Mouse (Mus musculus) lung, embryonic 15.5 days (tissue): Measurements from ENCODE around the gene Slc35a3. TPM values are rescaled to one million over a fixed set of nuclear protein-coding genes. Genes with fewer than 3 reads are reported as not detected.

Source experiments
- ATAC-seq: fragments of 200-750 bp; cut with Nextera tagmentation; 2 replicates; pipeline ENCODE4 v1.8.0; 2017; ENCODE audit warnings: moderate number of reproducible peaks, borderline replicate concordance; ENCODE audit not compliant: low FRiP score, low TSS enrichment; ENCODE audit errors: extremely low read depth
- H3K27ac ChIP-seq: fragments of 300-500 bp; sonication (generic); 2 replicates; pipeline ENCODE4 v1.5.1; 2015; ENCODE audit warnings: moderate library complexity, mild to moderate bottlenecking, inconsistent platforms
- H3K27me3 ChIP-seq: fragments of 300-500 bp; sonication (generic); 2 replicates; pipeline ENCODE4 v1.6.1; 2015; ENCODE audit warnings: inconsistent platforms
- H3K36me3 ChIP-seq: fragments of 300-500 bp; sonication (generic); 2 replicates; pipeline ENCODE4 v1.6.1; 2015; ENCODE audit warnings: inconsistent platforms
- H3K4me1 ChIP-seq: fragments of 300-500 bp; sonication (generic); 2 replicates; pipeline ENCODE4 v1.6.1; 2015; ENCODE audit warnings: inconsistent platforms
- H3K4me2 ChIP-seq: fragments of 300-500 bp; sonication (generic); 2 replicates; pipeline ENCODE4 v1.6.1; 2015; ENCODE audit warnings: inconsistent platforms, mild to moderate bottlenecking, moderate library complexity
- H3K4me3 ChIP-seq: fragments of 300-500 bp; sonication (generic); 2 replicates; pipeline ENCODE4 v1.5.1; 2015; ENCODE audit warnings: mild to moderate bottlenecking, inconsistent platforms
- H3K9ac ChIP-seq: fragments of 300-500 bp; sonication (generic); 2 replicates; pipeline ENCODE4 v1.6.1; 2015; ENCODE audit warnings: inconsistent platforms
- H3K9me3 ChIP-seq: fragments of 300-500 bp; sonication (generic); 2 replicates; pipeline ENCODE4 v1.6.1; 2016; ENCODE audit warnings: inconsistent platforms
- WGBS: fragments of 180-500 bp; shearing (Covaris S2); methylation state at CpG from one replicate; pipeline ENCODE4 v1.1.7; 2015; 5-methylcytosine and 5-hydroxymethylcytosine counted together
- polyA plus RNA-seq: library from polyadenylated mRNA; unstranded; fragments of >200 nt; fragmentation: Nextera tagmentation; extraction: Ambion mirVana; gene quantifications from 2 replicates; pipeline ENCODE4 v1.2.1, GENCODE M21; 2015

Gene Slc35a3
- polyA plus RNA-seq, 1 experiment from 2014 or later = 13.3 TPM

DNA sequence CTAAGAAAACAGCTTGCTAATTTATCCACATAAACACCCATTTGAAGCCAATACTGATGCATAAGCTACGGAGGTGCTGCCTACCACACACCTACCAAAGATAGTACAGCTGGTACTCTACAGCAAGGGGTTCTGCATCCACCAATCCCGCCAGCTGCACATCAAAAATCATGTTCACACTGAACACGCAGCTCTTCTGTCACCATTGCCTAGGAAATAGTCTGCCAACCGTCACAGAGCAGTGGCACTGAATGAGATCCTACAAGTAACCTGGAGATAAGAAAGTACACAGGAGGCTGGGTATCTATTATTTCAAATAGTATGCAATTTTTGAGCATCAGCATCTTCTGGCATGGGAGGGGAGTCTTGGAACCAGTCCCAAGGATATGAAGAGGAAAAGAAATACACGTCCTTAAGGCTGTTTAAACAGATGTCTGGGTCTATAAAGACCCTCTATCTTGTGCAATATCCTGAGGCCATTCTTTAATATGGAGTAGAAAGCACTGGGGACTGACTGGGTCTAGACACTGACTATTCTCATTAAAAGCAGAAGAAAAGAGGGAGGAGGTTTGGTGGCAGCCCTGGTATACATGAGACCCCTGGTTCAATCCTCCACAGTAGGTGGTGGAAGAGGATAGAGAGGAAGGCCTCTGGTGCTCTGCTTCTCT lies 59.2 kb downstream of the Slc35a3 start:
- peaks cover 25% of the 10 kb centered on the region; the same call in 1 of the 2 replicates for H3K4me1 ChIP-seq
- H3K27me3 ChIP-seq = no peaks in the 10 kb centered on the region
- no peaks in the 10 kb centered on the region for H3K9me3 ChIP-seq
- H3K9ac ChIP-seq = no peak overlapping the region
- no peak overlapping the region for H3K4me2 ChIP-seq
- 54% methylated on average over 5 of the region's 5 CpGs for WGBS
- no peak for ATAC-seq
- H3K36me3 ChIP-seq = peaks cover 12% of the 10 kb centered on the region; the same call in 1 of the 2 replicates
- H3K27ac ChIP-seq = no peak overlapping the region
- H3K4me3 ChIP-seq = no peak overlapping the region

DNA sequence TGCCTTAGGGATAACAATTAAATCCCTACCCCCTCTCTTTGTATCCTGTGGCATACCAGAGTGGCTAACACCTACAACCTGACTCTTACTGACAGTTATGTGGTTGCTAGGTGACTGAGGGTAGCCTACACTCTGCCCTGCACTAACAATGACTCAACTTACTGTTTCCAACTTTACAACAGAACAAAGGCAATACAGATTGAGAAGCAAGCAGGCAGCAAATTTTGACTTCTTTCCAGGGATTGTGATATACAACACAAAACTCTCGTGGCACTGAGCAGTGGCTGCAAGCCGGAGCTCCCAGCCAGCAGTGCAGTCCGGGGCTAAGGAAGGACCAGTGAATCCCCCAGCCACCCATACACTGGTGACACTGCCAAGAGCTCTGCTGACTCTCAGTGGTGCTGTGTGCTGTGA lies 60.6 kb downstream of the Slc35a3 start:
- Histone ChIP-seq H3K4me3 (no peak overlapping the region), H3K4me1 (peaks cover 15% of the 10 kb centered on the region; the same call in 1 of the 2 replicates), H3K9me3 (no peaks in the 10 kb centered on the region), H3K36me3 (peaks cover 19% of the 10 kb centered on the region; the same call in 1 of the 2 replicates), H3K27ac (no peak overlapping the region), H3K9ac (no peak overlapping the region), H3K27me3 (no peaks in the 10 kb centered on the region), H3K4me2 (no peak overlapping the region)
- no peak for ATAC-seq
- 48% methylated on average over 3 of the region's 3 CpGs for WGBS

DNA sequence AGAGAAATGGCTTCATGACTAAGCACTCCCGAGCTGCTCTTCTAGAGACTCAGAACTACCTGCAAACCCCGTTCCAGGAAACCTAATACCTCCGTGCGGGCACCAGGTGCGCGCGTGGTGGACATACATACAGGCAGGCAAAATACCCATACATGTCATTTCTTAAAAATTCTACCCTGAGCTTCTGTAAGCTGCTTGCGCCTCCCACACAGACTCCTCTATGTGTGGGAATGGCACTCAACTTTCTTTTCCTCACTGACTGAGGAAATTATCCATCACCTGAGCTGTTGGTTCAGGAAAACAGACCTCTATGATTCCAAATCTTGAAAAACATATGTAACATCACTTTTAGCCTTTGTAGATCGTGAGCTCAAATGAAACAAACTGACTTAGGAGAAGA lies 61.9 kb downstream of the Slc35a3 start:
- peaks cover 31% of the 10 kb centered on the region for H3K36me3 ChIP-seq

DNA sequence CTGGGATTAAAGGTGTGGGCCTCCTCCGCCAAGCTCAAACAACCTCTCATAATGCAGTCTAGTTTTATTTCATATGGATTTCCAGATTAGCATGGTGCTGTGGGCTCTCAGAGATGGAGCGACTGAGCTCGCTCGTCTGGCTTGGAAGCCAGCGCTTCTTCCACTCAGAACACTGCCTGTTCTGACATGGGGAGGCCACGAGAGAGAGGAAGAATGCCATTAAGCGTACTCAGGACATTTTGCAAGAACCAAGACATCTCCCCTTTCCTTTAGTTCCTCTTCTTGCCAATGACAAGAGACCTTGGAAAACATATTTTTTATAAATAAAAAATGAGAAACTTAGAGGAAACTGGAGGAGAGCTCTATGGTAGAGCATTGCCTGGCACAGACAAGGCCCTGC lies 63.8 kb downstream of the Slc35a3 start:
- H3K27me3 ChIP-seq = no peaks in the 10 kb centered on the region
- H3K4me2 ChIP-seq = no peak overlapping the region
- H3K4me1 ChIP-seq = peaks cover 6% of the 10 kb centered on the region; the same call in 1 of the 2 replicates
- WGBS = 86% methylated on average over 7 of the region's 7 CpGs
- no peak overlapping the region for H3K27ac ChIP-seq
- no peak overlapping the region for H3K4me3 ChIP-seq
- no peak overlapping the region for H3K9ac ChIP-seq
- no peaks in the 10 kb centered on the region for H3K9me3 ChIP-seq
- peaks cover 43% of the 10 kb centered on the region for H3K36me3 ChIP-seq
- ATAC-seq = no peak

More for the DNA sequence above, 61.9 kb downstream of the Slc35a3 start:
- WGBS = 96% methylated on average over 9 of the region's 9 CpGs
- no peak for ATAC-seq
- no peaks in the 10 kb centered on the region for H3K9me3 ChIP-seq
- no peak overlapping the region for H3K27ac ChIP-seq
- H3K27me3 ChIP-seq = no peaks in the 10 kb centered on the region
- H3K4me3 ChIP-seq = no peak overlapping the region
- H3K9ac ChIP-seq = no peak overlapping the region
- no peak overlapping the region for H3K4me2 ChIP-seq
- H3K4me1 ChIP-seq = peaks cover 9% of the 10 kb centered on the region; the same call in 1 of the 2 replicates

DNA sequence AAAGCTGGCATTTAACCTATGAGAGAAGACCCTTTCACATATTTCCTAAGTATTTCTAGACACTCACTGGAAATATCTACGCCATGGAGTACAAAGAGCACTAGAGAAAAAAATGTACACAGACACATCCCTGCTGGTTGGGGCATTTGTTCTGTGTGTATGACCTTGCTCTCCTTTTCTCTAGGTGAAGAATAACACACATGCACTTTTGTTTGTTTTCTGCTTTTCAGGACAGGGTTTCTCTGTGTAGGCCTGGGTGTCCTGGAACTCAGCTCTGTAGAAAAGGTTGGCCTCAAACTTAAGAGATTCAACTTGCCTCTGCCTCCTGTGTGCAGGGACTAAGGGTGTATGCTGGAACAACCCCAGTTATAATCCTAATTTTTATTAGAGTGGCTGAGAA lies 66.2 kb downstream of the Slc35a3 start:
- no peak overlapping the region for H3K4me3 ChIP-seq
- 95% methylated on average over 1 of the region's 1 CpGs for WGBS
- peaks cover 61% of the 10 kb centered on the region for H3K36me3 ChIP-seq
- no peaks in the 10 kb centered on the region for H3K9me3 ChIP-seq
- H3K27me3 ChIP-seq = no peaks in the 10 kb centered on the region
- H3K27ac ChIP-seq = no peak overlapping the region
- H3K9ac ChIP-seq = no peak overlapping the region
- H3K4me1 ChIP-seq = no peaks in the 10 kb centered on the region
- ATAC-seq = no peak
- H3K4me2 ChIP-seq = no peak overlapping the region

DNA sequence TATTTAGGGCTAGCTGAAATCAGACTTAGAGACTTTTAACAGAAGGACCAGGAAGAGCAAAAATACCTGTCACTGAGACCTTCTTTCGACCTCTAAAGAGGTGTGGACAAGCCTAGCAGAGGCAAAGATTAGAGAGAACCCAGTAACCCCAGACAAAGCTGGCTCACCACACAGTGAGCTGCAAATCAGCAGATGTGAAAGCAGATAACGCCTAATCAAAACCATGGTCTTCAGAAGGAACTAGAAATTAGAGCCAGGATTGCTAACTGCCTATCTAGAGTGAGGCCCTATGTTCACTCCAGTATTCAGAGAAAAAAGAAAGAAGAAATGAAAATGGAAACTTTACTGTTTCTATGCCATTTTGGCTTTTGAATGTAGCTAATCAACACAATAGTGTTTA lies 70.3 kb downstream of the Slc35a3 start:
- H3K36me3 ChIP-seq = peaks cover 81% of the 10 kb centered on the region
- WGBS = 85% methylated on average over 2 of the region's 2 CpGs
- H3K4me2 ChIP-seq = no peak overlapping the region

DNA sequence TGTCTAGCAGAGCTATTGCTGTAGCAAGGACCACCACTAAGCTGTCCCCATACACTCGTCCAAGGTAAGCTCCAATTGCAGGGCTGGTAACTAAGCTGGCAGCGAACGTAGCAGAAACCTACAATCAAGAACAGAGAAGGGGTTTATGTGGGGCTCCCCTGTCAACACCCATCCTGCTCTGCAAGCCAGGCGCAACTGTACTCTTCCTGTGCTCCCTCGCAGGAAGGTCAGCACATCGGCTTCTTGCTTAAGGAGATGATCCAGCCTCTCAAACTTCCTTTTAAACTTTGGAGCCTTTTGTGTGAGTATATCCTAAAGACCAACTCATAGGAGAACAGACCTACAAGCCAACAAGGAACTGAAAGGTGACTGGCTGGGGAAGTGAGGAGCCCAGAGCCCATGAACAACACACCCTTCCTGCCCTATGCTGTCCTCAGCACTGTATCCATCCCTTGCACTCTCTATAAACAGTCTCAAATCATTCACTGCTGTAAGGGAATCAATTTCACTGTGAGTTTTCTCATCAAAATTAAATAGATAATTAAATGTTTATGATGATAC lies 70.7 kb downstream of the Slc35a3 start:
- no peak overlapping the region for H3K27ac ChIP-seq
- 92% methylated on average over 6 of the region's 6 CpGs for WGBS

More for the DNA sequence above, 70.3 kb downstream of the Slc35a3 start:
- Histone ChIP-seq H3K27ac (no peak overlapping the region), H3K4me3 (no peak overlapping the region), H3K27me3 (no peaks in the 10 kb centered on the region), H3K9me3 (no peaks in the 10 kb centered on the region), H3K9ac (no peak overlapping the region), H3K4me1 (no peaks in the 10 kb centered on the region)
- ATAC-seq = no peak

DNA sequence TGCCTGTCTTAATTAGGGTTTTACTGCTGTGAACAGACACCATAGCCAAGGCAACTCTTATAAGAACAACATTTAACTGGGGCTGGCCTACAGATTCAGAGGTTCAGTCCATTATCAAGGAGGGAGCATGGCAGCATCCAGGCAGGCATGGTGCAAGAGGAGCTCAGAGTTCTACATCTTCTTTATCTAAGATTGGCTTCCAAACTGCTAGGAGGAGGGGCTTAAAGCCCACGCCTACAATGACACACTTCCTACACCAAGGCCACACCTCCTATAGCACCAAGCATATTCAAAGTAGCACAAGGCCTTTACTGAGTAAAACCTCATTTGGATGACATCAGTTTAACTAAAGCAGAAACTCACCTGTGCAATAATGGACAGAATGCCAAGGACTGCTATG lies 72.6 kb downstream of the Slc35a3 start:
- Histone ChIP-seq H3K27ac (no peak overlapping the region), H3K36me3 (peaks cover 81% of the 10 kb centered on the region), H3K4me1 (no peaks in the 10 kb centered on the region), H3K9ac (no peak overlapping the region), H3K4me2 (no peak overlapping the region), H3K4me3 (no peak overlapping the region), H3K9me3 (no peaks in the 10 kb centered on the region), H3K27me3 (no peaks in the 10 kb centered on the region)
- WGBS = 44% methylated on average over 1 of the region's 1 CpGs
- ATAC-seq = no peak

More for the DNA sequence above, 70.7 kb downstream of the Slc35a3 start:
- Histone ChIP-seq H3K4me2 (no peak overlapping the region), H3K4me3 (no peak overlapping the region), H3K27me3 (no peaks in the 10 kb centered on the region), H3K4me1 (no peaks in the 10 kb centered on the region), H3K36me3 (peaks cover 79% of the 10 kb centered on the region), H3K9ac (no peak overlapping the region), H3K9me3 (no peaks in the 10 kb centered on the region)
- no peak for ATAC-seq

DNA sequence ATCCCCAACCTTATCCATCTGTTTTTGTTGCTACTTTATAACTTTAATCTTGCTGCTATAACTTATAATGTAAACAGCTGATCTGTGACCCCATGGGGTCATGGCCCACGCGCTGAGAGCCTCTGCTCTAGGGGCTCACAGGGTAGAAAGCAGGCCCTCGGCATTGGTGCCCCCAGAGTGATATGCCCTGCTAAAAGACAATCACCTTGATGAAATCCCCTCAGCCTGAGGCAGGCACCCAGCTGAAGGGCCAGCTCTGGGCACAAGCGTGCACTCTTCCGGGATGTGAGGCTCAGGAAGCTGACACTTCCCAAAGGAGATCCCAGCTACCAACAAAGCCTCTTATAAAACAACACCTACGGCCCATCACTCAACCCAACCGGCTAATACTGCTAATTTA lies 74.1 kb downstream of the Slc35a3 start:
- 79% methylated on average over 7 of the region's 7 CpGs for WGBS
- no peak overlapping the region for H3K27ac ChIP-seq
- peaks cover 85% of the 10 kb centered on the region for H3K36me3 ChIP-seq
- H3K9ac ChIP-seq = no peak overlapping the region
- ATAC-seq = no peak
- H3K9me3 ChIP-seq = no peaks in the 10 kb centered on the region
- no peaks in the 10 kb centered on the region for H3K27me3 ChIP-seq
- no peak overlapping the region for H3K4me3 ChIP-seq
- H3K4me2 ChIP-seq = no peak overlapping the region
- H3K4me1 ChIP-seq = no peaks in the 10 kb centered on the region

DNA sequence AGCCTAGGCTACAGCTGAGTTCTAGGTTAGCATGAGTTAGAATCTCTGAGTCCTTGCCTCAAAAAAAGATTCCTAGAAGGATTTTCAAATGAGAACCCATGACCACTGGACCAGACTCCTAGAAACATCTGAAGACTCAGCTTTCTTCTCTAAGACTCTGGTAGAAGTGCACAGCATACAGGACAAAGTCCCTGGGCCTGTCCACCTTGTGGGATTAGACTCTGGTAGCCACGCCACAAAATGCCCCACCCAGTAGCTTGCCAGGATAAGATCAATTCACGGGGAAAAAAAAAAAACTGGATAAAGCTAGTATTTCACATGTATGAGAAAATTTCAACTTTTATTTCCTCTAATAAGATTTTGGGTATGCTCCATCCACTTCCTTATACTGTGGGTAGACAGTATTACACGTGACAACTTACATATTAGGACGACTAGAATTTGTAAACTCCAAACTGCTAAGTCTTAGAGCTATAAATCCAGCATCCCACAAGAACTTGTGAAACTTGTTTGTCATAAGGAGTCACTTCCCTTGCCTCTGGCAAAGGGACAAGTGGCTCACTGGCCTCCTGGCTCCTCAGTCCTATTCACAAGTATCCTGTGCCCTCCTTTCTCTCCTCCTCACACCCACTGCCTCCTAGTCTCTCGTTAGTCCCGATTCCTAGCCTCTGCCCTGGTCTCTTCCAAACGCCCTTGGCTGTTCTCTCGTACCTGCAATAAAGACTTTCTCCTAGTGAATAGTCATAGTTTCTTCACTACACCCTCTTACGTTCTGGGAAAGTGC lies 74.7 kb downstream of the Slc35a3 start:
- no peak overlapping the region for H3K9ac ChIP-seq
- H3K9me3 ChIP-seq = no peaks in the 10 kb centered on the region
- peaks cover 87% of the 10 kb centered on the region for H3K36me3 ChIP-seq
- H3K27me3 ChIP-seq = no peaks in the 10 kb centered on the region
- no peaks in the 10 kb centered on the region for H3K4me1 ChIP-seq
- no peak overlapping the region for H3K4me3 ChIP-seq
- H3K27ac ChIP-seq = no peak overlapping the region
- no peak for ATAC-seq
- no peak overlapping the region for H3K4me2 ChIP-seq
- 85% methylated on average over 9 of the region's 9 CpGs for WGBS

DNA sequence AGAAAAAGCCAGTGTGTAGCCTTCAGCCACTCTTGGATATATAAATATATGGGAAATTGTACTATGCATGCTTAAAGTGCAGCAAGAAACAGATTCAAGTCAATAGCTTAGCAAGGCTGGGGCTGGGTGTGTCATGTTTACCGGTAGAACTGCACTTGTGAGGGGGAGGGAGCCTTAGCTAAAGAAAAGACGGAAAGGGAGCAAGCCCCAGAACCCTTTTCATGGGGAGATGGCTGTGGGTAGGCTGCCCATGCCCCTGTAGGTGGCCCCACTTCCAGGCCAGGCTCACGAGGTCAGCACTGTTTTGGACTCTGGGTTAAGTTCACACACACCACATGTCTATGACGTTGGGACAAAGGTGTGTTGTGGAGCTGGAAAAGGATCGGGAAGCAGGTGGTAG lies 76.8 kb downstream of the Slc35a3 start:
- ATAC-seq = no peak
- H3K27ac ChIP-seq = no peak overlapping the region
- H3K9me3 ChIP-seq = no peaks in the 10 kb centered on the region
- no peak overlapping the region for H3K4me2 ChIP-seq
- WGBS = 67% methylated on average over 5 of the region's 5 CpGs
- no peak overlapping the region for H3K9ac ChIP-seq
- no peak overlapping the region for H3K4me3 ChIP-seq
- no peaks in the 10 kb centered on the region for H3K4me1 ChIP-seq
- H3K36me3 ChIP-seq = peaks cover 82% of the 10 kb centered on the region
- no peaks in the 10 kb centered on the region for H3K27me3 ChIP-seq

DNA sequence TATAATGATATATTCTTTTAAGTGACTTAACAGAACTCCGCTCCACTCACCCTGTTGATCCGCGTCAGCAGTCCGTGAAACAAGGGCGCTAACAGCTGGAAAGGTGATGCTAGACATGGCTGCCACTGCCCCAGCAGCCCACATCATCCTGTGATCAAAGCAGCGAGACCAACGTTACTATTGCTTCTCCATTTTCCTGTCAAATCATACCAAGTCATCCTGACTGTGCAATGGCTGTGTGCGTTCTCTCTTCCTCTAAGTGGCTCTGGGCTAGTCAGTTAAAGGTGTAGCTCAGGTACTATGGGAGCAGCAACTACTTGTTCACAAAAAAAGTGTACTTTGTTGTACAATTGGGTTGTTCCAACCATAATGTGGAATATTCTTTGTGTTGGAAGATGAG lies 77.8 kb downstream of the Slc35a3 start:
- no peak overlapping the region for H3K4me3 ChIP-seq
- H3K27me3 ChIP-seq = no peaks in the 10 kb centered on the region
- ATAC-seq = no peak
- H3K27ac ChIP-seq = no peak overlapping the region
- 87% methylated on average over 8 of the region's 8 CpGs for WGBS
- H3K4me1 ChIP-seq = no peaks in the 10 kb centered on the region
- no peaks in the 10 kb centered on the region for H3K9me3 ChIP-seq
- no peak overlapping the region for H3K4me2 ChIP-seq
- peaks cover 78% of the 10 kb centered on the region for H3K36me3 ChIP-seq
- no peak overlapping the region for H3K9ac ChIP-seq
